Mouse (Mus musculus) induced T-regulatory cell, adult 2 months (primary cell): ENCODE data around the gene Kcnma1.

Experiments used
- DNase-seq: peaks from one replicate; pipeline ENCODE4 v3.0.0-alpha.2; 2012; ENCODE audit warnings: low read depth

The Kcnma1 gene

DNA sequence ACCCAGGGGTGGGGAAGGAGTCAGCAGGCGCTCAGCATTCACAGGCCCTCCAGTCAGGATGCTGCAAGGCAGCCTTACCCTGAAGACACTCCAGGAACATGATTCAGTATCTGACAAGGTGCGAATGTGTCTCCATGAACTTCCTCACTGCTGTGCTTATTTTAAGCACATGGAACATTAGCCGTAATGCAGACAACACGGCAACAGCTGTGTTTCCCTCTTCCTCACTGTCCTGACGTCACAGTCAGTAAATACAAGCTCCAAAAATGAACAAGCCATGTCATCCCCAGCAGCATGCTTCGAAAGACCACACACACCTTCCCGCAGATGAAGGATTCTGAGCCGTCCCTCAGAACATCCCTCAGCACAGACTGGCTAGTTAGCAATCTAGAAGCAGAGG, 47.8 kb downstream of the Kcnma1 start:
- no peak for DNase-seq

DNA sequence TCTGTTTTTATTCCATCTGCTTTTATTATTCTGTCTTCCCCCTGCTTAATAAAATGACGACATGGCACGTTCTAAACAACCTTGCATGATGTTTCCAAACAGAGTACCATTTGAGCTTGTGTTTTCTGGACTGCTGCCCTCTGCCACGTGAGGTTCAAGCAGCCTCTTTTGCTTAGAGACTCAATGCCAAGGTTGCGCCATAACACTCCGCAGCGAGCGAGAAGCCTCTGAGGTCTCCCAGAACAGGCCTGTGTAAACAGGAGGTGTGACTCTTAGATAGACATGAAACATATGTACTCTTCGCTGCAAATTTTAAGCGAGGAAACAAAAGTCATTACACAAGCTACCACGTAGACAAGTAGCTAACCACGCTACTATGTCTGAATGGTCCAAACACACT, 55.2 kb downstream of the Kcnma1 start:
- no peak for DNase-seq

DNA sequence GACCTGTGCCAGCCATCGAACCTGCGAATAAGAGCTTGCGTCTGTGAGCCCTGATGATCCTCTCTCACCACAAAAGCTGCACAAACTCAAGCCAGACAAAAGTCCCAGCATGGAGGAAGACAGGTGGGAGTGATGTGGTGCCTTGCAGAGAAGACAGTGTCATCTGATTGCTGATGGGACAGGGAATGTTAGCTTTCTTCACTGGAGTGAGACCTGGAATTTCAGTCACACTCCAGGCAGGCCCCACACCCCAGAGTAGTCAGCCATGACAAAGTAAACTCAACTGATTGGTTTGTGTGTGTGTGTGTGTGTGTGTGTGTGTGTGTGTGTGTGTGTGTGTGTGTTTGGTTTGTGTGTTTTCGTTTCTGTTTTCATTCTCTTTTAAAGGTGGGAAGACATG, 57.0 kb downstream of the Kcnma1 start:
- no peak for DNase-seq

DNA sequence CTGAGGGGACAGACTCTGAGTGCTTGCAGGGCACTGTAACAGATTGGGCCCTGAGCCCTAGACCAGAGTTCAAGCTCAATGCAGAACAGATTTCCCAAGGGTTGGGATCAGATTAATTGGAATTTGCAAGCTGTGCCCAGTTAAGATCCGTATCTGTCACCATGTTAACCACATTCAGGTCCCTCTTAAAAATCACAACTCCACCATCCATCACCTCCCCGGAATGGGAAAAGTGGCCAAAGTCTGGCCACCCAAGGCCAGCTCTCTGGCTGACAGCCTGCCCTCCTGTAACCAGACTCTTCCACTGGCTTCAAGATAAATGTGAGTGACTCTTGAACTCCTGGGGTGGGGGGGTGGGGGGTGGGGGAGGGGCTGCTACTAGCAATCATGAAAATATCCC, 70.4 kb downstream of the Kcnma1 start:
- DNase-seq: no peak

DNA sequence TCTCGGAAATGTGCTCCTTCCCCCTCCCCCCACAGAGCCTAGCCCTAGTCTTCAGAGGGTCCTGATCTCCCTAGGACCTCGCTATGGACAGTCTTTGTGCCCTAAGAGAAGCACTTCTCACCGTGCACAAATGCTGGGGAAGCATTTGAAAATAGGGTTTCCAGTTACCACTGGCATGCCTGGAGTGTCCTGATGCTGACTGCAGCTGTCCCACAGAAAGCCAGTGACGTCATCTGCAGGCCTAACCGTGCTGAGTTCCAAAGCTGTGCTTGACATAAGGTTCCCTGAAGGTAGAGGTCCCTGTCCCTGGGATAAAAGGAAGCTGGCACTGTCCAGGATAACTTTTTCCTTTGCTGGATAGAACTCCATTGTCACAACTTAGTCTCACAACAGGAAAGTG, 71.1 kb downstream of the Kcnma1 start:
- no peak for DNase-seq

DNA sequence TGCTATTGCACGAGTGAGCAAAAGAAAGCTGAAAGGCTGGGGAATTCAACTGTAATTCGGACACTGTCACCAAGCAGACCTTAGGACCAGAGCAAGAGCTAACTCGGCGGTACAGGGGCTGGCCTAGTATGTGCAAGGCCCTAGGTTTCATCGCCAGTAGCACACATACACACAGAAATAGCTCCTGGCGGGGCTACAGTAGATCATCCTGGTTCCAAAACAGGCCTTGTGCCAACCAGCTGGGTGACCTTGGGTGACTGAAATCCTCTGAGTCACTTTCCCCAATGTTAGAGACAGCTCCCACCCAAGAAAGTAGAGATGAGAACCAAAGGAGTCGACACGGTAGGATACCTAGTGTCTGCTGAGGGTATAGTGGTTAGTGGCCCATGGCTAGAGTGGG, 72.2 kb downstream of the Kcnma1 start:
- DNase-seq: no peak

DNA sequence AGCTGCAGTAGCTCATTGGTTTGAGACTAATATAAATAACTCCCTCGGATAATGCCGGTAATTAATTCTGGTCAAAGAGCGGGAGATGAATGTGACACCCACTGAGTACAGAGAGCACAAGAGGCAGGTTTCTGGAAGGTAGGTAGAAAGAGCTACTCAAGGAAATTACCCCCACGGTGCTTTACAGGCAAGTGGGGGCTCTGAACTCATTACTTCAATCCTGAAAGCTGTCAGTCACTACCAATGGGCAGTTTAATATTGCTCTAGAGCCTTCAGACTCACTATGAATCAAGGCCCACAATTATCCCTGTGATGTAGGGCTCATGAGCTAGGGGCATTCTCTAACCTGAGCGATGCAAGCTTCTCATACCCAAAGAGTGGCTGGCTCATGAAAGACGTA, 79.3 kb downstream of the Kcnma1 start:
- no peak for DNase-seq

DNA sequence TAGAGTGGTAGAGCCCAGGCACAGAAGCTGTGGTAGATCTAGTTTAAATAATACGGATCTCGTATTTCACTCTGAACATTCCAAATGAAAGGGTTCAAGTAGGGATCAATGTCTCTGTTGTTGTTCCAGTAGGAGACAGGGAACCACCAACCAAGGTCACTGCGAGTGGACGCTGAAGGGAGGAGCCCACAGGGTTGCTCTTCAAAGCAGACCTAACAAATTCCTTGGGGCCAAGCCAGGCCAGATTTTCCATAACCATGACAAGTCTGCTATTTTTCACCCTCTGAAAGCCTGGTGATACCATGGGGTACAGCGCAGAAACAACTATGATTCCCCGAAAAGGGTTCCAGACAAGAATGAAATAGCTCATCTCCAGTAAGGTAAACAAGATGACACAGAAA, 82.6 kb downstream of the Kcnma1 start:
- no peak for DNase-seq

DNA sequence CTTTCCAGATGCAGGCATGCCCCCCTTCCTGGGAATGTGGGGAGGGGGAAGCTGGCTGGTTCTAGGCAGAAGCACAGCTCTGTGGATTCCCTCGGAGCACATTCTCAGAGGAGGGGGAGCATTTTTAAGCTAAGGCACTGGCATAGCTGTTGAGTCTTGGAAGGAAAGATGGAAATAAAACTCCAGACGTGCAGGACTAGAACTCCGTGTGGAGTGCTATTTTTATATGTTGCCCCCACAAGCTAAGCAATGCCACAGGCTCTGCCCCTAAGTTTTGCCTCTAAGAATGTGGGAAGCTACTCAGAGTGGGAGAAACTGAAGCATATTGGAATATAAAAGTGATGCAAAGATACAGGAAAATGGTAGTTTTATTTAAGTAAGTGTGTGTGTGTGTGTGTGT, 85.1 kb downstream of the Kcnma1 start:
- no peak for DNase-seq

DNA sequence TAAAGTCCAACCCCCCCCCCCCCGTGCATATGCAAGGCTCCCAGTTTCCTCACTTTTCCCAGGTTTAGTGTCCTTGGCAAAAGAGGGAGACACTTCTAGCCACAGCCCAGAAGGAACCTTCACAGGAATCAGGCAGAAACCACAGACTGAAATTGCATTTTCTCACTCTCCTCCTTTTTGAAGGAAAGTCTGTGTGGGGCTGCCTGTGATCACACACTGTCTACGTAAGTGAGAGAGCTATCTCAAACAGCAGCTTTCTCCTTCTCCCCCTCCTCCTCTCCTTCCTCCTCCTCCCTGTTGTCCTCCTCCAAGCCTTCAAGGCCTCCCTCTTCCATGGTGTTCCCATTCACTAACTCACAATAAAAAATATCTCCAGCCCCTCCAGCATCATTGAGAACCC, 90.9 kb downstream of the Kcnma1 start:
- DNase-seq: no peak

DNA sequence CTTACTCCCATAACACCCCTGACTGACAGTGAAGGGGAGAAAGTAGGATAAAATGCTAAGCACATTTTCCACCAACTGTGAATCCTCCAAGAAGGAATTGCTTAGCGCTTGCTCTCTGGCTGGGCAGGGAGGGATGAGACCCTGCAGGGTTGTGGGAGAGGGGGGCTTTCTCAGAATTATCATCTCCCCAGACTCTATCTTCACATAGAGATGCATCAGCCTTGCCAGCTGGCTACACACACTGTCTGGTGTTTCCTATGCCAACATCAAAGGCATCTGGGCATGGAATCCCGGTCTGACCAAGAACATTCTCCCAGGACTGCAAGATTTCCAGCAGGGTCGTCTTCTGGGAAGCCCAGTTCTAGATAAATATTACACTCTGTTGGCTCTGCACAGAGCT, 91.5 kb downstream of the Kcnma1 start:
- DNase-seq: no peak

DNA sequence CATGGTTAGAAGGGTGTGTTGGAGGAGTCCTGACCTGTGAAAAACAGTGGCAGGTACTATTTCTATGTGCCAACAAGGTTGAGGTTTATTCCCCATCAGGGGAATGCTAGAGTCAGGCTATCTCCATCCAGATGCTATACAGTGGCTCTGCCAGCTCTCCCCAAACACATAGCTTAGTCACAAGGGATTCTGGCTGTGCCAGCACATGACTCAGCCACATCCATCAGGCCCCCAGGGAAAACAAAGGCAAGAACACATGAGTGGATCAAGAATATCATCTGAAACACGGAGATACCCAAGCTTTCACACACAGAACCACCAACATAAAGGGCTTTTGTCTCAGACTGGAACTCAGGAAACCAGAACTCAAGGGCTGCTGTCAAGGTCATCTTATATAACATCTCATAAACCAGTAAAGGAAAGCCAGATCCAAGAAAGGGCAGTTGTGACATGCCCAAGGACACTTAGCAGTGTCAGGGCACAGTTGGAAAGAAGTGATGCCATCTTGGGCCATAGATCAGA, 103.1 kb downstream of the Kcnma1 start:
- DNase-seq: no peak

DNA sequence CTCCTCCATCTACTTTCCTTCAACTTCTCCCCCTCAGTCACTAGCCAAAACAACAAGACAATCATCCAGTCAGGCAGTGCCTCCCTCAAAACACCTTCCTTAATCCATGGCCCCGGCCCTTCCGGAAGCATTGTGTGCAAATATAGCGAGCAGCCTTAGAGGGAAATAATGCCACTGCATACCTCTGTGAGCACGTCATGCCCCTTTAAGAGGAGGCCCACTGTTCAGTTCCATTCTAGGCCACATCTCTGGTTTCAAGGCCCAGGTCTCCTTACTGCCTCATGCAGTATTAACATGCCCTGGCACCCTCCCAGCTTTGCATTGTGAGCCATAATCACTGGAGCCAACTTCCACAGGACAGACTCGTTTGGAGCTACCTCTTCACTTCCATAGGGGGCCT, 105.7 kb downstream of the Kcnma1 start:
- DNase-seq: no peak

DNA sequence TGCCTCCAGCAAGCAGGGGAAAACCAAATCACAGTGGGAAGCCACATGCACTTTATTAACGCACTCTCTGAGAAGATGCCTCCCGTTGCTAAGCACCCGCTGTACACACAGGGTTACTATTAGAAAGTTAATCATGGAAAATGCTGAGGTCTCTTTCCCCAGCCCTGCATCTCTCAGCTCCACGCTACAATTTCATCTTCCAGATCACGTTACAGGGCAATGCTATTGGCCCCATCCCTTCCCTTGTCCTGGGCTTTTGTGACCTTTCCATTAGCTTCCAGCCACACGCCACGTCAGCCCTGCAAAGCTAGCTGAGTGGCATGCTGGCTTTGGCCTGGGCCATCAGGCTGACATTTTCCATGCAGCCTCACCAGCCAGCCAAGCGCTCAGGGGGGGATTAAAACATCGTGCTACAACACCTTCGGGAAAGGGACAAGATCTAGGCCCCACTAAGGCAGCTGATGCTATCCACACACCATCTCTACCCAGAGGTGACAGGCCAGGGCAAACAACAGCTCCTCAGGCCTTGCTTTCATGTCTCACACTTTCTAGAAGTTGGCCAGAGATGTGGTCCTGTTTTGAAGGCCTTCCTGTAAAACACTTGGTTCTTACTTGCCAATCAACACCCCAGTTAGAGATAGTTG, 111.5 kb downstream of the Kcnma1 start:
- no peak for DNase-seq

DNA sequence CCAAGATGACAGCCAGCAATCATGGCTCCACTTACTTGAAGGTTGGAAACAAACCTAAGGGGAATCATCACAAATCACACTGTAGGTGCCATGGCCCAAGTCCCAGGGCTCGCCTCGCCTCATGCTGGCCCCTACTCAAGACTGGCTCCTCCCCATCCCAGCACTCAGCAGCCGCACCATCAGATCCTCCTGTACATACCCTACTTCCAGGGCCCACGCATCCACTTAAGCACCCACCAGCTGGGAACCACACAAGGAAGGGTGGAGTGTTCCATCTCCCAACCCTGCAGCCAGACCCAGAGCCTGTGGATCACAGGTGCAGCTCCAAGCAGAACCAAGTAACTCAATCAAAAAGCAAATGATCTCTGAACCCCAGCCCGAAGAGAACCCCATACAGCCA, 114.8 kb downstream of the Kcnma1 start:
- no peak for DNase-seq

DNA sequence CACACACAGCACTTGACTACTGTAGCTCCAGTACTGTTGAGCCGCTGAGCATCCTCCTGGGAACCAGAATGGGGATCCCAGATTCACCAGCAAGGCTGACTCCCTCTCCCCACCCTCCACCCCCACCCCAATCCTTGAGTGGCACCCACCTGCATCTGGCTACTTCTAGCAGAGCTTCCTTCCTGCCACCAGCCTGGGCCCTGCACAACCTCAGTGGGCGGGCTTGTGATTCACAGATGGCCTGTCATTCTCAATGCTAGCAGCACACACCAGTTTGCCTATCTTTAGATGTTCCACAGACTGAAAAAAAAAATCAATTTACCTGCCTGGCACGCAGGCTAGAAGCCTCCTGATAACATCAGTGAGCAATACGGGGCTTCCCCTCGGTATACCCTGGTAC, 116.5 kb downstream of the Kcnma1 start:
- DNase-seq: no peak

DNA sequence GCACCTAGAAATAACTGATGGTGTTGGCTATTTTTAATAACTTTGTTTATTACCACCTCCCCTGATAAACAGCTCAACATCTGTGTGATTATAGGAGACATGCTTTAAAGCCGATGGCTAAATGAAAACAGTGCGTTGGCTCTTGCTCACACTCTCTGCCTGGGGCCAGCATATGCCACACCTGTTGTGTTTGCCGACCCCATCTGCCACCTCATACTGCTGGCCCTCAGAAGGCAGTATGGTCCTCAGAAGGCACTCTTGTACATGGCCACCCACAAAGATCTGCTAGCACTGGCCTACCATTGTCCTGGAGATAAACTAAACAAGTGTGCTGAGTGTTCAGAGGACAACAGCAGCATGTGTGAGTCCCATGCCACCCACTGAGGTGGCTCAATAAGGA, 118.3 kb downstream of the Kcnma1 start:
- no peak for DNase-seq

DNA sequence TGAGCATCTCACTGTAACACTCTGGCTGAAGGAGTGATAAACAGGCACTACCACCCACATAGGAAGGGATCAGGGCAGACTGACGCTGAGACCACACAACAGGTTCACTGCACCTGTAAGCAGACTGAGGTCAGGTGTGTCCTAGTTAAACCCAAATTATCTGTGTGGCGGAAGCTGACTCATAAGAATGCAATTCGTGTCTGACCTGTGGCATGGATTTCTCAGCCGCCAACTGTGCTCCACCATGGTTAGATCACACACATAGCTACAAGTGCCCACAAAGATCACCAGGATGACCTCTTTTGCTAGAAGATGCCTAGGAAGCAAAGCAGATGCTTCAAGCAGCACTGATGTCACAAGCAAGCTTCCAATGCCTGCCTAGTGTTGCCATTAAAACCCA, 128.2 kb downstream of the Kcnma1 start:
- DNase-seq: no peak

DNA sequence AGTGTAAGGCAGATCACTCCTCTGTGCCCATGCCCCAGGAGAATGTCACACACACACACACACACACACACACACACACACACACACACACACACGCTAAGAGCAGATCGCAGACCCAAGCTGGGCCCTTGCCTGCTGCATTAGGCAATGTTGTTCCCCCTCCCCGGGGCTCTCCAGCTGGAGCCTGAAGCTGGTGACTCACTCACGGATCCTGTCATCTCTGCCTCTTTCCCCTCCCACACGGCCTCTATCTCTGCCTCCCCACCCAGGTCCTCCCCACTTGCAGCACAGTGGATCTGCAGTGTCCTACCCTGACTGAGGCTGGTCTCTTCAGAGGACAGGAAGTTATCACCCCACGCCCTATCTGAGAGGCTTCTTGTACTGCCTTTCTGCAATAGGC, 128.8 kb downstream of the Kcnma1 start:
- DNase-seq: no peak

DNA sequence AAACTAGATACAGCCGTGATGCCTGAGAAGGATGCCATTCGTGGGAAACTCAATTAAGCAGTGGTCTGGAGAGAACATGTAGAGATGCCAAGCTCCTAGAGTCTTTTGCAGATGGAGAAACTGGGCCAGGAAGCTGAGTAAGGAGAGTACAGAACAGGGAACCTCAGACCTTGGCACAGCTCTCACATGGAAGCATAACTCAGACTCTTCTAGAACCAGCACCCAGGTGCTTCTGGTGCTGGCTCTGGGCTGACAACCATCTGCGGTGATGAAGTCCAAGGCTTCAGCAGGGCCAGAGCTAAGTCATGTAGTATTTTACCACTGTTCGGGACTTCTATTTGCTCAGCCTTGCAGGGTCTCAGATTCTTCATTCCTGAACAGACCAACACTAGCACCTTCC, 129.2 kb downstream of the Kcnma1 start:
- no peak for DNase-seq

DNA sequence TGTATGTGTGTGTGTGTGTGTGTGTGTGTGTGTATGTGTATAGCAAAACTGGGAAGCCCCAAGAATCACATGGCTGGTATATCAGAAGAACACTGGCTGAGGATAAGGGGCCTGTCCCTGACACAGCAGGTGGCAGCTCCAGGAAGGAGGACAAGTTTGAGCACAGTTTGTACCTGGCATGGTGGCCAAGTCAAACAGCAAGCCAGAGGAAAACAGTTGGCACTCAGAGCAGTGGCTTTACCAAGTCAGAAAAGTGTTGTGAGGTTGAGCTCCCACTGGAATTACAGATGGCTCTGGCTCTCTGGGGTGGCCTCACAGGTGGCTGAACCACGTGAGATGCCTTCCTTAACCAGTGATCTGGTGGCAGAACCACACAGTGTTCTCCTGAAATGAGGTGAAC, 132.3 kb downstream of the Kcnma1 start:
- no peak for DNase-seq

DNA sequence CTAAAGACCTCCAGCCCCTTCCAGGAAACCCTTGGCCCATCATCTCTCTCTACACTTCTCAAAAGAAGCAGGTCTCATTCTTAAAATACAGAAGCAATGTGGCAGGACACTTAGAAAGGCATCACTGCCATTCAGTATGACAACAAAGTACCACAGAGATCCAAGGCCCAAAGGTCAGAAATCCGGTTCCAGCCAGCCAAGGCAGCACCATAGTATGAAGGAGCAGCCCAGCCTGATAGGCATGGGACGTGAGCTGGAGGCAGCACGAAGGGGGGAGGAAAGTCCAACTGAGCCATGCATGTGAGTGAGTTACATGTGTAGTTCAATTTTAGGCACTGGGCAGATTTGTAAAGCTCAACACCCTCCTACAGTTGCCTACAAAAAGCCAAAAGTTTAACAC, 135.0 kb downstream of the Kcnma1 start:
- no peak for DNase-seq

DNA sequence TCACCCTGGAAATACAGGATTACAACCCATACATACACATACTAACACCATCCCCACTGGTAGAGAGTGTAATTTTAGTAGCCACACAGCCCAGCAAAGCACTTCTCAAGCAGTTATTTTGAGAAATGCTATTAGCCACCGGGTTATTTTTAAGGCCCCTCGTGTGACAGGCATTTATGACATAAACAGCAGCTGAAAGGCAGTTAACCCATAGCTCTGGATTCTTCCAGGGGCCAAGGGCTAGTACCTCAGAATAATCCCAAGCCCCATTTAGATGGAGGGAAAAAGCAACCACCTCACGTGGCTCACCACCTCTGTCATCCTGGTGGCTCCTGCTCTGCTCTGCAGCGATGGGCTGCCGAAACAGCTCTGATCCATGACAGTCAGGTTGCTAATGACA, 136.7 kb downstream of the Kcnma1 start:
- no peak for DNase-seq

DNA sequence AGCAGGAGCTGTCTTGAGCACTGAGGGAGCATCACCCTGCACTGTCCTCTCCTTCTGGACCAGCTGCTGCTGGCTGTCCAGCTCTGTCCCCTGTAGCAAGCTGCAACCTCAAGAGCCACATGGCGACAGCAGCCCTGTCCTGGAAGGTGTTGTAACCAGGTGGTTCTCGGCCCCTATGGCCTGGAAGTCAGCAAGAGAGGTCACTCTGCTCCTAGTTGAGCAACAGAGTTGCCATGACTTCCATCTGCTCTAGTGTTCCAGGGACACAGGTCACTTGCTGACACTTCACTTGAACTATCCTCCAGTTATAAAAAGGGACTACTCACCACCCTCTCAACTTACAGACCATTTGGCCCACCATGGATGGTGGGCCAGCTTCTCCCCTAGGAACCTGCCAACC, 139.7 kb downstream of the Kcnma1 start:
- DNase-seq: no peak

DNA sequence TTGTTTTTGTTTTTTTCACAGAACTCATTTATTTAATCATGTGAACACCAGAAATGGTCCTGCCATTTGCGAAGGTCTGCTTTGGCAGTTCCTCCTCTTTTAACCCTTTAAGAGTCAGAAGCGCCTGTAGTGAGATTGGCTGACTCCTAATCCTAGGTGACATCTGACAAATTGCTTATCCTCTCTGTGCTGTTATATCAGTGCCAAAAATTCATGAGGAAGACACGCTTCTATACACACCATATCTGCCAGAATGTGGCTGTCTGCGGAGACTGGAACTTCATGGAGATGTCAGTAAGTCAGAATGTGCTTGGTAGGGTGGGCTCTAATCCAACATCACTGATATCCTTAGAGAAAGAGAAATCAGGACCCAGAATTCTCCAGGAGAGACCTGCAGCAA, 157.3 kb downstream of the Kcnma1 start:
- DNase-seq: no peak
